Mouse (Mus musculus): Measurements from ENCODE around the gene Tmeff1.

Tmeff1 gene

DNA sequence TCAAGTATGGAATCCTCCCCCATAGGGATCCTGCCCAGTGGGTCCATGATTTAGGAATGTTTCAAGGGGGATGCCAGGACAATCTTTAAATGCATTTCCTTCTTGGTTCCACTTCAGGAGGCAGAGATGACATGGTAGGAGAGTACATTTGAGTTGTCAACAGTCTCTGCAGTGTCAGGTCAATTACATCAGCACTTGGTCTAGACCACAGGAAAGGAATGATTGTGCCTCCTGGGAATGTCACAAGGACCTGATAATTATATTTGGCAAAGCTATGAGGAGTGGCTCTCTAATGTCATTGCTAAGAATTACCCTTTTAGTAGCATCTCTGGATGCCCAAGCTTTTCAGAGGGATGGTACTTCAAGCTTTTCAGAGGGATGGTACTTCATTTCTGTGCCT lies 20.0 kb upstream of the Tmeff1 start:
- DNase-seq (ENCODE audit: low read depth, low spot score): no peak

DNA sequence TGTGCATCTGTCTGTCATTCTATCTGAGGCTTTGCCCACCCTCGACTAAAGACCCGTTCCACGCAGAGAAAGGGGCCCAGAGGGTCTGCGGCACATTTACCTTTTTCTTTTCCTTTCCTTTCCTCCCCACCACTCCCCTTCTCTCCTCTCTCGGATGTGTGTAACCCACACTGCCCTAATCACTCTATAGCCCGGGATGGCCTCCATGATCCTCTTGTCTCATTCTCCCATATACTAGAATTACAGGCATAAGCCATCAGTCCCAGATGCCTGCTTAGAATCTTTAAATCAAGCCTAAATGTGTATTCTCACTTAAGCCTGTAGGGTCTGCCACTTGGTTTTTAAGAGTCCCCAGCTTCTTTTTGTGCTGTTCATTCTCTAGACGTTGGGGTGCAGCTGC lies 8.6 kb upstream of the Tmeff1 start:
- DNase-seq (ENCODE audit: low read depth, low spot score): no peak

DNA sequence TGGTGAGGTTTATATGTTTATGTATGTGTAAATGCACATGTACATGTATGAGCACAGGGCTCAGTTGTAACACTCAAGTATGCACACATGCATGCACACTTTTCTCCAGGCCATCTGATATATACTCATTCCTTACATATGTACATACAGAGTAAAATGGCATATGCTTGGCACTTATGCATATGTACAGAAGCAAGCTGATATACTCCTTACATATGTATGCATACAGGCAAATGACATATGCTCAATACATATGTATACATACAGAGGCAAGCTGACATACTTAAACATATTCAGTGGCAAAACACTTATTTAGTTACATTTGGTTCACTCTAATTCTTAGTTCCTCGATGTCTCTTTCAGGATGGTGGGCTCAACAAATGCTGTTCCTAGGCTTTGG lies 7.1 kb upstream of the Tmeff1 start:
- no peak for DNase-seq (ENCODE audit: low read depth, low spot score)

DNA sequence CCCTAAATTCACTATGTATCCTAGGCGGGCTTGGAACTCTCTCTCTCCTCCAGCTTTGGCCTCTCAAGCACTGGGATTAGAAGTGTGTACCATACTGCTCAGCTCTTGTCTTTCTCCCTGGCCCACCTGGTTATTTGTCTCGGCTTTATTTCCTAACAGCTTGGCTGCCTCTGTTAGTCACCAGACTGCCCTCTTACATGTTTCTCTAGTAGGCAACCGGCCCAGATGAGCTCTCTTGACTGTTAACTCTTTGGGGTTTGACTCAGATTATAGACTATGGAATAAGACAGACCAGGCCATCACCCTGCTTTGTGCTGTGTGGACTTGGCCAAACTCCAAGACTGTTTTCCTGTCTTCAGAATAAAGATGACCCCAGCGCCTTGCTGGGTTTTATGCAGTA lies 6.6 kb upstream of the Tmeff1 start:
- no peak for DNase-seq (ENCODE audit: low read depth, low spot score)

DNA sequence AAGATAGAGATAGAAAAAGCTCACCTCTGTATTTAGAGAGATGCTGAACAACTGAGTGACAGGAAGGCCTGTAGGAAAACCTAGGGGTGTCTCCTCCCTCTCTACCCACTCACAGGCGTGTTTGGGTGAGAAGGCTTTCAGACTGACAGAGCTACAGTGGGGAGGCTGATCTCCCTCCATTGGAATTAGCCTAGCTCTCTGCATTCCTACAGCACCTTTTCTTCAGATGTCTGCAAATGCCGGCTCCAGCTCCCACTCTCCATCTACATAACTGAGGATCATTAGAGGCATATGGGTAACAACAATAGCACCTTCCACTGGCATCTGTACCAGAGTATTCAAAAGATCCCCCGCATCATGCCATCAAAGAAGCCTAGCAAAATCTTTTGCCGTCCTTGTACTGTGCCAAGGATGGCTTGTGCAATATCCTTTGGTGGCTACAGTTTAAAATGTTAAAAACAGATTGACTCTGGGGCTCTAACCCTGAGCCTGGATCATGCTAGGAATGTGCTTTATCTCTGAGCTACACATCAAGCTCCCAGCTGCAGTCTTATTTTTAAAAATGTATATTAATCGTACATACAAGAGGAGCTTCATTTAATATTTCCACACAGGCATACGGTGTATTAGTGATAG lies 5.4 kb upstream of the Tmeff1 start:
- no peak for DNase-seq (ENCODE audit: low read depth, low spot score)

DNA sequence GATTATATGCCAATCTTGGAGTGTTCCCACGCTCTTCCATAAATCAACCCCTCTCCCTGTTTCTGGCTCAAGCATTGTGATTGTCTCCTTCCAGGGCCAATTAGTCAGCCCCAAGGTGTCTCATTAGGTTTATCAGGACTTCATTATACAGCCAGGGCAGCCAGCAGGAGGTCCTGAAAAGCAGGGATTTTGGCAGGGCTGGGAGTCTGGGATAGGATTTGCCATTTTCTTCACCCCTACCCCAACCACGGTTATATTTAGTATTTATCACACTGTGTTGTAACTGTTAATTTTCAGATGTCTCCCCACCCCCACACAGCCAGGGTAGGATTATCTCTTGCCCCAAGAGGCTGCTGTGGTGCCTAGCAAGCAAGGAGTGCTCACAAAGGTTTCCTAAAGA lies 3.8 kb upstream of the Tmeff1 start:
- no peak for DNase-seq (ENCODE audit: low read depth, low spot score)

DNA sequence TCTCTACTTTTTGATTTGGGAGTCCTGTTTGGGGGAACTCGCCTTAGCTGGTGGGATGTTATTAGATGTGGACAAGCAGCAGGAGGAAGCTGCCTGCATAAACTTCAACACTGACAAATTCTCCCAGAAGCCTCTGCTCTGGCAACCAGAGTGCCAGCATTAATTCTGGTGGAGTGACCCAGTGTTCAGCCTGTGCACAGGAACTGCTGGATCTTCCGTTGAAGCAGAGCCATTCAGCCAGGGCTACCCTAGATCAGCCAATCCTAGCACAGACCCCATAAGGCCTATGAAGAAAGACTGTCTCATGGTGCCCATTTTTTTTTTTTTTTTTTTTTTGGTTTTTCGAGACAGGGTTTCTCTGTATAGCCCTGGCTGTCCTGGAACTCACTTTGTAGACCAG lies 3.0 kb upstream of the Tmeff1 start:
- no peak for DNase-seq (ENCODE audit: low read depth, low spot score)

DNA sequence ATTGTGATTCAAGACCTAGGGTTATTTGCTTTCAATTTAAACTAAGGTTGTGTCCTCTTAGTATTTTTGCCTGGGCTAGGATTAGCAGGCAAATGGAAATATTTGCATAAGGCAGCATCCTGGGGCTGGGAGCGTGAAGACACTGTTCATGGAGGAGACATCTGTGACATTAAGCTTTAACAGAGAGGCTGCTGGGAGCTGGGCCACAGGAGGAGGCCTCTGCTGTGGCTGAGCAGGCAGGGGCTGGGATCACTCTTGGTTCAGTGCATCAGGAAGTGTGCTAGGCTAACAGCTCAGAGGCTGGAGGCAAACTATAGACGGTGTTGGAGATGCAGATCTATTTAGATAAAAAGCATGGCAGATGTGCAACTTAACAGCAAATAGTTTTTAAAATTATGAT lies 2.0 kb upstream of the Tmeff1 start:
- no peak for DNase-seq (ENCODE audit: low read depth, low spot score)

DNA sequence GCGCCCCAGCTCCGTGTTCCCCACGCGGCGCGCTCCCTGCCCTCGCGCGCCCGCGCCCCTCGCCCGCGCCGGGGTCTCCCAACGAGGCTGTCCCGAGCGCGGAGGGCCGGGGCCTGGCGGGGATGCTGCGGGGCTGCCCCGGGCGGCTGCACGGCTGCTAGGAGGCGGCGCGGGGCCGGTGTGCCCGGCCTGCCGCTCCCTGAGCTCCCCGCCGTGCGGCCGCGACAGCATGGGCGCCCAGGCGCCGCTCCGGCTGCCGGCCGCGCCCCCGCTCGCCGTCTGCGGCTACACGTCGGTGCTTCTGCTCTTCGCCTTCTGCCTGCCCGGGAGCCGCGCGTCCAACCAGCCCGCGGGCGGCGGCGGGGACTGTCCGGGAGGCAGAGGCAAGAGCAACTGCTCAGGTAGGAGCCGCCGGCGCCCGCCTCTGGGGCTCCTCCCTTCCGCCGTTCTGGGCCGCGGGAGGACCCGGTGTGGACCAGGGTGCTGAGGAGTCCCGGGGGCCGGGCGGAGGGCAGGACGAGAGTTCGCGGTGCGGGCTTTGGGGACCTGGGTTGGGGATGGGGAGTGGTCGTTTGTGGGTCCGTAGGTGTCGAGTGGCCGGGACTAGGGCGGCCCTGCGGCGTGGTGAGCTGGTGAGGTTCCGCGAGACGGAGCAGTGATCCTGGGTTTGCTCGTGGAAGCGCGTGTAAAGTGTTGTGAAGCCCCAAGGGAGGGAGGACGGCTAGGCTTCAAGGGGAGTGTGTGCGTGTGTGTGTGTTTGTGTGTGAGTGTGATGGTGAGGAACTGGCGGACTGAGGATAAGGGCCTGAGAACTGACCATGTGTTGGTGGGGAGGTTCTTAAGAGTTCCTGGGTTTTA lies 496 bp downstream of the Tmeff1 start:
- DNase-seq (ENCODE audit: low read depth, low spot score): peak; percentile 23

DNA sequence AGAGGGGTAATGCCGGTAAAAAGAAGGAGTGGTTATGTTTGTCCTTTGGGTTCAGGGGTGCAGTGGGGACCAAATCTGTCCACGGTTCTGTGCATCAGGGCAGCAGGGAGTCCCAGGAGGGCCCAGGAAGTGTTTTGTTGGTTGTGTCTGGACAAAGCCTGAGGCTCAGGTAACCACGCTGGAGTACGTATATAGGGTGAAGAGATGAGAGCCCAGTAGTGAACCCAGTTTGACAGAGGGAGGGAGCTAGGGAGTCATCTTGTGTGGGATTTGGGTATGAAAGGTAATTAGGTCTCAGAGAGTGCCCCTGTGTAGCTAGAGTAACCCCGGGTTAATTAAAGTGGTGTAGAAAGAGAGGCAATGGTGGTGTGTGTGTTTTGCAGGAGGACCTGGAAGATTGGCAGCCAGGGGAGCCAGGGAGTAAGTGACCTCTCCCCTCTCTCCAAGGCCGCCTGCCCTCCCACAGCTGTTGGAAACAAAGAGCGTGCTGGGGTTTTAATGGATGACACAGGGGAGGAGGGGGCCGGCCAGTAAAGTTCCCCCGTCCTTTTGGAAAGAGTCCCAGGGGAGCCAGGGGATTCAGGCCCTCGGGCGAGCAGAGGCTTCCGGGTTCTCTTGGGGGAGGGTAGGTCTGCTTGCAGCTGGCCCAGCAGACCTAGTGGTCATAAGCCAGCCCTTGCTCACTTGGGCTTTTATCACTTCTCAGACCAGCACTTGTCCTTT lies 1.3 kb downstream of the Tmeff1 start:
- DNase-seq (ENCODE audit: low read depth, low spot score): no peak

DNA sequence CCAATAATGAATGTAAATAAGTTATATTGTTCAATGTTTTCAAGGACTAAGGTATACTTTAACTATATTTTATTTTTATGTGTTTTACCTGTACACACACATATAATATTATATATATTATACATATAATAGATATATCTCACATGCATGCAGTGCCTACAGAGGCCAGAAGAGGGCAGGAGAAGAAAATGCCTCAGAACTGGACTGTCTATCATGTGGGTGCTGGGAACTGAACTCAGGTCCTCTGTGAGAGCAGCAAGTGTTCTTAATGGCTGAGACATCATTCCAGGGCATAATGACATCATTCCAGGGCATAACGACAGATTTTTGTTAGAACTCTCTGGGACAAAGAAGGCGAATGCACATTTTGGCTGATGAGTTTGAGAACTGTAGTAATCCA lies 2.6 kb downstream of the Tmeff1 start:
- no peak for DNase-seq (ENCODE audit: low read depth, low spot score)

DNA sequence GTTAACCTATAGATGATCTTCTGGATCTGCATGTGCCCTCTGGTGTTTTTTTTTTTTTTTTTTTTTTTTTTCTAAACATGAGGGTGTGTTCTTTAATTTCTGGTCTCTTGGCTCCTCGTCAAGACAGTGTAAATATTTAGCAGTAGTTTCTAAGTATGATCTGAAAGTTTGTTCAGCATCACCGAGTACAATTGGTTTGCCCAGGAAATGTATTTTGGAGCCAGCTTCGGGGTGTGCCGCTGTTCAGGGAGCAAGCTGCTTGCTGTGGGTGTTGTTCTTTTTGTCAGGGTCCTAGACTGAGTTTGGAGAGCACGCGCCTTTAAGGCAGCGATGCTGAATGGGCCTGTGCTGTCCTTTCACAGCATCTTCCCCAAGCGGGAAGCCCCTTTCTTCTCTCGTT lies 3.6 kb downstream of the Tmeff1 start:
- DNase-seq (ENCODE audit: low read depth, low spot score): no peak

DNA sequence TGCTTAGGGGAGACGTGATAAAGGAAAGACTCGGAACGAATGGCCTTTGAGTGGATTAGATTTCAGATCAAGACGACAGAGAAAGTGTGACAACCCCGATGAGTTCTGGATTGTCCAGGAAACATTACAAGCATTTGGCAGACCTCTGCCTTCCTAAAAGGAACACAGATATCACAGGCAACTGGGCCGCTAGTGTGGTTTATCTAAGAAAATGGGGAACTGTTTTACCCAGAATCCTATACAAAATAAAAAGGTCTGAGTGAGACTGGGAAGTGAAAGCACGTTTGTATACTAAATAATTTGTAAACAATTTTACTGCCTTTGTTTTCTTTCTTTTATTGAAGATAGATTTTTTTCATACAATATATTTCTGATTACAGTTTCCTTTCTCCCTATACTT lies 5.9 kb downstream of the Tmeff1 start:
- DNase-seq (ENCODE audit: low read depth, low spot score): no peak

DNA sequence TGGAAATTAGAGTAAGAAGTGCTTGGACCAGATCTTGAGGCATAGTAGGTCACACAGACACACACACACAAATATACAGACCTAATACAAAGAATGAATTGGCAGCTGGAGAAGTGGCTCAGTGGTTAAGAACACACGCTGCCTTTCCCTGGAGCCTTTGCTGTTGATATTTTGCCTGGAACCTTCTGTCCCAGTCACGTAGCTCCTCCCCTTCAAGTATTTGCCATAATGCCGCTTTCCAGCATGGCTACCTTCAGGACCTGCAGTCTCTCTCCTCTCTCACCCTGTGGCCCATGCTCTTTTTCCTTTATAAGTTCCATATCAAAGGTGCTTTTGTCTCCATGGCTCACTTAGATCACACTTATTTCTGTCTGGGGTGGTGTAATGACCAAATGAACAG lies 6.4 kb downstream of the Tmeff1 start:
- no peak for DNase-seq (ENCODE audit: low read depth, low spot score)

DNA sequence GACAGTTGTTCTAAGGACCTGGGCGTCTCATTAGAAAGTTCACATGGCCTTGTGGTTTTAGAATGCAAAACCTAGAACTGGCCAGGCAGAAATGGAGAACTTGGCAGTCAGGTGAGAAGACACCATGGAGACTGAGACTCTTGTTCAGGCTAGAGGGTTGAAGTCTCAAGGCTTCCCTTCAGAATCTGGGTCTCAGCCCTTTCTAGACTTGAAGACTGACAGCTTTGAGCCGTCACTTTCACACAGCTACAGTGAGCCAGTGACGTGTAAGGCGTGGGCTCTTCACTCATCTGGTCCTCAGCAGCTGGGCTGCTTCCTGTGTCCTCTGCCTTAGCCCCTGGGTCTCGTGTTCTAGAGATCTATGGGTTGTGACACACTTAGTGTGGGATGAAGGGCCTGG lies 7.4 kb downstream of the Tmeff1 start:
- no peak for DNase-seq (ENCODE audit: low read depth, low spot score)

DNA sequence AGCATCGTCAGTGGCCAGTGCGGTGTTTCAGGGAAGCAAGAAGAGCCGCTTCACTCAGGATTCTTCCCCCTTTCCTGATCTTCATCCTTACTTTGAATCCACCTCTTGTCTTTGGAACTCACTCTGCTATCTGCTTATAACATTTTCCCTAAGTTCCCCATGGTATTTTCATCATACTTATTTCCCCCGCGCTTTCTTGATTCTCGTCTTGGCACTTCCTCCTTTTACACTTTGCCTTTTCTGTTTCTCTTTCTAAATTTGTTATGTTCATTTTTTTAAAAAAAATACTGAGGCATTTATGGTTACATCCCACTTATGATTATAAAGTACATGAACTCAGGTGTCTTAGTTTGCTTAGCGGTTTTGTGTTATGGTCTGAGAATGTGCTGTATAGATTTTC lies 7.9 kb downstream of the Tmeff1 start:
- DNase-seq (ENCODE audit: low read depth, low spot score): no peak

DNA sequence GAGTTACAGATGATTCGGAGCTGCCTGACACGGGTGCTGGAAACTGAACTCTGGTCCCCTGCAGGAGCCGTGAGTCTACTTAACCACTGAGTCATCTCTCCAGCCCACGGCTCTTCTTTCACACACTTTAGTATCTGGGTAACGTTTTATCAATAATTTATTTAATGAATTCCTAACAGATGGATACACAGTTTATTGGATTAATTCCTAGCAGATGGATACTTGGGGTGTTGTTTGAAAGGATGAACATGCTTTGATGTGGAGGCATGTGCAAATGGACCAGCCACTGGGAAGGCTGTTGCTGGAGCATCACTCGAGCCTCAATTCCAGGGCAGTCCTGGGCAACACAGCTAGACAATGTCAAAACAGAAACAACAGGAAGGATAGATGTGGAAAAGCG lies 11.1 kb downstream of the Tmeff1 start:
- DNase-seq (ENCODE audit: low read depth, low spot score): no peak

DNA sequence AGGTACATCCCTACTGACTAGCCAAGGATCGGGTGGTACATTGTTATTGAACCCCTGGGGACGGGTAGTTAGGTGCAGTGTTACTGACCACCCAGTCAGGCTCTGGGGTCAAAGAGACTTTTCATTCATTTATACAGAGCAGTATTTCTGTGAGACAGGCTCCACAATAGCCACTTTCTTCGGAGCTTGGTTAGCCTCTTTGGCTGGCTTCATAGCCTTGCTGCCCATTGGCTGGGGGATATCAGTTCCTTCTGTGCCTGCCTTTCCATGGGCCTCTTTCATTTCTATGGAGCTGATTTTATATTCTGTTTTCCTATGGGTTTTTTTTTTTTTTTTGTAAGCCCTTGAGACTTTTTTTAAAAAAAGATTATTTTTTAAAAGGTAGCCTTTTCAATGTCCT lies 20.7 kb downstream of the Tmeff1 start:
- no peak for DNase-seq (ENCODE audit: low read depth, low spot score)

DNA sequence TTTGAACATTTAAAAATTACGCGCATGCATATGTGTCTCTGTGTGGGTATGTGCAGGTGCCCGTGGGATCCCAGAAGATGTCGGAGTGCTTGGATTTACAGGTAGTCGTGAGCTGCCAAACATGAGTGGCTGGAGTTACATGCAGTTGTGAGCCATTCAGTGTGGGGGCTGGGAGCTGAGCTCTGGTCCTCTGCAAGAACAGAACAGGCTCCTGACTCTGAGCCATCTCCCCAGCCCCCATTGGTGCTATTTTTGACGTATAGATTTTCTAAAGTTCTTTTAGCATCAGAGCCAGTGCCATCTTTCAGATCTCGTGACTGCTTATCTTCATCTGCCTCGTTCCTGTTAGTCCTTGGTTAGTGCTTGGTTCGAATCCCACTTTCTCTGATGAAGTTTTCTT lies 24.5 kb downstream of the Tmeff1 start:
- no peak for DNase-seq (ENCODE audit: low read depth, low spot score)

DNA sequence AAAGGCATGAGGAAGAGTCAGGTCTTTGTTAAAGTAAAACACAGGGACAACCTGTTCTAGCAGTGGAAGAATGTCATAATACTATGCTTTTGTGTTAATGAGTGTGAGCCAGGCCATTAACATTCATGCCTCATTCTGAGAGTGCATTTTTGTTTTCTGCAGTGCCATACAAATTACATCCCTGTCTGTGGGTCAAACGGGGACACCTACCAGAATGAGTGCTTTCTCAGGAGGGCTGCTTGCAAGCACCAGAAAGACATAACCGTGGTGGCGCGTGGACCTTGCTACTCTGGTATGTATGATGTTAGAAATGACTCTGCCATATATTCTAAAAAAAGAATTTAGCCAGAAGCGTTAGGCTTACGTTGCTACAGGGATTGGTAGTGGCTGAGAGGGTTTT lies 25.3 kb downstream of the Tmeff1 start:
- no peak for DNase-seq (ENCODE audit: low read depth, low spot score)

DNA sequence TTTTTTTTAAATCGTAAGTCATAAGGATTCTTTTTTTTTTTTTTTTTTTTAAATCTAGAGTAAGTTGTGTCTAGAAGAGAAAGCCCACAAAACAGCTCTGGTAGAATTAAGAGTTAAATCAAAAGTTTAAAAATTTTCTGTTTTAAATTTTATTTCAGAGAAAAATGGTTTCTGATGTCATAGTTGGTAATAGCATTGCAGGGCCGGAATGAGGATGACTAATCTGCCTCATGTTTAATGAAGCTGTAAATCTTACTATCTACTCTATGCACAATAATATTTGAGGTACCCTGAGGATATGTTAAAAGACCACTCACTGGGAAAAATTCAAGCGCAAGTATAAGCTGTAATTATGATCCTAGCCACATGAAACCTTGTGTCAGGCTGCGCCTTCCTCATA lies 30.5 kb downstream of the Tmeff1 start:
- no peak for DNase-seq (ENCODE audit: low read depth, low spot score)

DNA sequence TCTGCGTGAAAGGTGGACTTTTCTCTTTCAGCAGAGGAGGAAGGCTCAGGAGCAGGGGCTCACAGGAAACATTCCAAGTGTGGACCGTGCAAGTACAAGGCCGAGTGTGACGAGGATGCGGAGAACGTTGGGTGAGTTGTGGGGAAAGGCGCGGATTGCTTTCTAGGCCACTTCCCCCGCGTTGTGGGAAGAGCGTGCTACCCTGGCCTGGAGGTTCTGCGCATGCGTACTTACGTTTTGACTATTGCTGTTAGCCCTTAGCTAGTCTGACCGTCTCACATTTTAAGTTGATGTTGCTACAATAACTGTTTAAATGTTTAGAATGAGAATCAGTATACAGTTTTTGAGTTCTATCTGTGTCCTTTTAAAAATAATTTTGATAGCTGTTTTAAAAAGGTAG lies 32.2 kb downstream of the Tmeff1 start:
- DNase-seq (ENCODE audit: low read depth, low spot score): no peak

DNA sequence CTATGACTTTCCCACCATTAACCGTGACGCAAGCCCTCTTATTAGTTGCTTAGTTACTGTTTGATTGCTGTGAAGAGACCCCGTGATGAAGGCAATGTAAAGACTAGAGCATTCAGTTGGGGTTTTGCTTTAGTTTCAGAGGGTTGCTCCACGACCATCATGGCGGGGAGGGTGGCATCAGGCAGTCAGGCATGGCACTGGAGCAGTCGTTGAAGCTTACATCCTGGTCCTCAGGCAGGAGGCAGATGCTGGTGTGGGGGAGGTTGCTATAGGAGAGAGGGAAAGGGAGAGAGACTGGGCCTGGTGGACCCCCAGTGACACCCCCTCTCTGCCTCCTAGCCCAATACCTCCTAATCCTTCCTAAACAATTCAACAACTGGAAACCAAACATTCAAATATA lies 35.1 kb downstream of the Tmeff1 start:
- no peak for DNase-seq (ENCODE audit: low read depth, low spot score)
